Mouse (Mus musculus) embryonic facial prominence, embryonic 13.5 days (tissue): ENCODE results near the gene Adamtsl3. TPM values are rescaled to one million over a fixed set of nuclear protein-coding genes. Genes with fewer than 3 reads are reported as not detected.

Experiments
- polyA plus RNA-seq: library from polyadenylated mRNA; unstranded; fragments of >200 nt; fragmentation: Nextera tagmentation; extraction: Ambion mirVana; gene quantifications from 2 replicates; pipeline ENCODE4 v1.2.1, GENCODE M21; 2015

The Adamtsl3 gene
- polyA plus RNA-seq, 1 experiment from 2014 or later, result 3.8 TPM

Other genes with a start within 250 kb of the Adamtsl3 start
- 28.7 and 31.3 TPM in 2 replicates for gene Sh3gl3, start 161.9 kb upstream of the Adamtsl3 start, polyA plus RNA-seq